Mouse (Mus musculus): ENCODE data around the gene Zfp628.

The Zfp628 gene

DNA sequence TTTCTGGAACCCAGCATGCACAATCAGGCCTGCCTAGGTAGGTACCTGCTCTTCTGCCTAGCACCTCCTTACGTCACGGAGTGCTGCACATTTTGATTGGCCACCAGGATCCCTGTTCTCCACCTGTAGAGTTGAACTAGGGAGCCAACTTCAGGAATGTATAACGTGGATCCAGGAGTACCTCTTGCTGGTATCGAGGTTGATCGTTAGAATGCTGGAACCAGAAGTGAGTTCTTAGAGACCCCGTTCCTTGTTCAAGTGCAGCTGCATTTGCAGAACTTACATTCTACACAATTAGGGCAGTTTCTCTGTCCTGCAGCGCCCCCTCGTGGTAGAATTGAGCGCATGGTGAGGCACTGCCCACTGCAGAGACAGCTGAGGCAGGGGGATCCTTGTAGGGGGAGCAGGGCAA, 25.1 kb downstream of the Zfp628 start:
- no peak for DNase-seq (ENCODE audit: low spot score)

DNA sequence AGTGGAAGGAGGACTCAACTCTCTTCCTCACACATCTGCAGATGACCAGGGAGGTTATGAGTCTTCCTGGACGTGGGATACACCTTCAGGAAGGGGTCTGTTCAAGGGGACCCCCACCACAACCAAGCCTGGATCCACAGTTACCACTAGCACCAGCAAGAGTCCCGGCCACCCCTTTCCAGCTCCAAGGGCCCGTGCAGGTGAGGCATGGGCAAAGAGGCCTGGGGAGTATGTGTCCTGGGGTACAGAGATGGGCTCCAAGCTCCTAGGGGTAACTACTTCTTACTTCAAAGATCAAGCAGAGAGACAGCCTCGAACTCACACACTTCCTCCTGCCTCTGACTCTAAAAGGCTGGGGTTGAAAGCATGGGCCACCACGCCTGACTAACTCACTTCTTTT, 27.7 kb downstream of the Zfp628 start:
- no peak for DNase-seq (ENCODE audit: low spot score)

DNA sequence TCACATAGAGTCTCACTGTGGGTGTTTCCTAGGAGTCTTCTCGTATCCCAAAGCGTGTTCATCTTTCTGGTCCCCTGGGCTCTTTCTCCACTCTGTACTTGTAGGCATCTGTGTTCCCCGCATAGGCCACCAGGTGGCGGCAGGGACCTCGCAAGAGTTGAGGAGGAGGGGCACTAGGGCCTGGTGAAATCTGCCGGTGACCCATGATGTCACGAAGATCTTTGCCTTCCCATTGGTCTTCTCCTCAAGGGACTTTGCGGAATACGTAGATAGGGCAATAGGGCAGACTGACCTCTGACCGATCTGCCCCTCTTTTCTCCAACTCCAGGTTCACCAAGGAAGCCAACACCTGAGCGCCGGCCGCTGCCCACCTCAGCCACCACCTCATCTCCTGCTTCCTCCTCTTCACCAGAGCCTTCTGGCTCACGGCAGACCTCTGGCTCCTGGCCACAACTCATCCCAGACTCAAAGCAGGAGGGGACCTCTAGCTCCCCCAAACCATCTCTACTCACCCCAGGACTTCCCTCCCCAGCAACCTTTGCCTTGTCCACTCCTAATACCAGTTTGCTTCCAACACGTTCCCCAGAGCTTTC, 28.3 kb downstream of the Zfp628 start:
- DNase-seq (ENCODE audit: low spot score): peak; percentile 94

DNA sequence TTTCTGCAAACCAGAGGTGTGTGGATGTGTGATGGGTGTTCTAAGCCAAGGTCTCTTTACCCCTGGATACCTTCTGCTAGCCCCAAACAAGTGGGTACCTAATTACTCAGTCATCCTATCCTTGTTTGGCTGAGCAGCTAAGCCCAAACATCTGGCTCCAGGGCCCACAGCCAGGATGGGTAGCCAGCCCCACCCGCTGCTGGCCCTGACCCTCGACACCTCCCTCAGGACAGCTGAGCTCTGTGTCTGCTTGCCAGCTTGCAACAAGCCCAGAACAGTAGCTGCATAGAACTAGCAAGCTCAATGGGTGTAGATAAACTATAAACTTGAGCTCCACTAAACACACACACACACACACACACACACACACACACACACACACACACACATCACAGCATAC, 32.8 kb downstream of the Zfp628 start:
- no peak for DNase-seq (ENCODE audit: low spot score)

DNA sequence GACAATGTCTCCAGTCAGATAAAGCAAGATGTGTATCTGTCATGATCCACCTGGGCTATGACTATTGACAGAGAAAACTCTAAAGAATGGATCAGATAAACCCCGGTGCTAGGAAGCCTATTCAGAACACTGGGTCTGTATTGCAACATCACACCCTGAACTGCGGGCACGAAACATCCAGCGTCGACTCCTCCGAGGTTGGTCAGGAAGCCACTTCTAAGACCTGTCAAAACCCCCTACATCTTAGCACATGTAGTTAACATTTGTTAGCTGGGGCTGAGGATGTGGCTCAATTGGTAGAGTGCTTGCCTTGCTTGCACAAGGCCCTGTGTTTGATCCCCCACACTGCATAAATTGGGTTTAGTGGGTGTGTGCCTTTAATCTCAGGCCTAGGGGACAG, 33.4 kb downstream of the Zfp628 start:
- no peak for DNase-seq (ENCODE audit: low spot score)

DNA sequence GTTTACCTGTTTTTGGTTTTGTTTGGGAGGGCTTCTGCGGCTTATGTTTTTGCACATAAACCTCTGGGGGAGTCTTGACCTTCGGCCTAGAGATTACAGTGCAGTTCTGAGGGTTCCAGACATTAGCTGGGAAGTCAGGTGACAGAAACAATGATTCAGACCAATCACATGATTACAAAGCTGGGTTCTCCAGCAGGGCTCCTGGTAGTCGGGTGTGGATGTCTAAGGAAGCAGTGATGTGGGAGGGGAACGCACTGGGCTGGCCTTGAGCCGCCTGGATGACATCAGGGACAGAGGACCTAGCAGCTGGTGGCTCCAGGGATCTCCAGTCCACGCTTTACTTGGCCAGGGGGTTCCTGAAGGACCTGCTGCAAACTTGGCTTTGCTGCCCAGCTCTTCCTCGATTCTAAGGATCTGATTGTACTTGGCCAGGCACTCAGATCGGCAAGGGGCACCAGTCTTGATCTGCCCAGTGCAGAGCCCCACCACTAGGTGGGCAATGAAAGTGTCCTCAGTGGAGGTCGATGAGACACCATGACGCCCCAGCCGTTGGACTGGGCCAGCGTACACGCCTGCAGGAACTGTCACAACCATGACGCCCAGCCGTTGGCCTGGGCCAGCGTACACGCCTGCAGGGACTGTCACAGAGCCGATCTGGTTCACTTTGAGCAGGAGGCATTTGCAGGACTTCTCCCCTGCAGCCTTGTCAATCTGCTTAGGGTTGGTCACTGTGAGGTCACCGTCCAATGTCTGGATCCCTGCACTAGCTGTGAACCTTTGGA, 35.7 kb downstream of the Zfp628 start:
- no peak for DNase-seq (ENCODE audit: low spot score)

DNA sequence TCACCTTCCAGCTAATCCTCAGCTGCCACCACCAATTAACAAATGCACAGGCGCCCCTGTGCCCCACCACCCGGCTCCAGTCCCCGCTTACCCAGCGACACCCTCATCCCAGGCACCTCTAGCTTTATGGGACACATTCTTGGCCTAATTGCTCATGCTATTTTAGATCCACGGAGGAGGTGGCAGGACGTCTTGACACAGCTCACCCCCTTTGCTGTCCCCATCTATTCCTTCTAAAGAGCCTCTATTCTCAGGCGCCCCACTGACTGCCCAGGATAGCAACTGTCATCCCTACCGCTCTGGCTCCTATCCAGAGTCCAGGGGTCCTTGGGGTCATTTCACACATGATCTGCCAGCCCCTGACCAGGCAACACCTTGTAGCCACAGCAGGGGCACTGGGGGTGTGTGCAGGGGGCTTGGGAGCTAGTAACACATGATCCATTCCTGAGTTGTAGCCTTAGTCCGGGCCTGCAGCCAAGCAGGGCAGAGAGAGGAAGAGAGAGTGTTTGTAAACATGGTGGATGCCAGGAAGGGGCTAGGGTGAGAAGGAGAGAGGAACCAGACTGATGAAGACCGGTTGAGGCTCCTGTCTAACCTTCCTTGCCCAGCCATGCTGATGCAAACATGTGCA, 38.9 kb downstream of the Zfp628 start:
- DNase-seq (ENCODE audit: low spot score): no peak

DNA sequence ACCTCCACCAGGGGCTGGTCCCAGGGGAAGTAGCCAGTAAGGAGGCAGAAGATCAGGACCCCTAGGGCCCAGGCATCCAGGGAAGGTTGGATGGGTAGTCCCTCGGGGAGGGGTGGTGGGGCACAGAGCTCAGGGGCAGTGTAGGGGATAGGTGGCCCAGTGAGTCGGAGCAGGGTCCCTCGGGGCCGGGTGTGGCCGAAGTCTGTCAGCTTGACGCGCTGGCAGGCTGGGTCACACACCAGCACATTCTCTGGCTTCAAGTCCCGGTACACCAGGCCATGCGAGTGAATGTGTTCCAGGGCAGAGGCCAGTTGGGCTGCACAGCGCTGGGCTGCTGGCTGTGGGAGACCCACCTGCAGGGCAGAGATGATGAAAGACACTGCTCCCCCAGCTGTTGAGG, 42.3 kb downstream of the Zfp628 start:
- DNase-seq (ENCODE audit: low spot score): no peak

DNA sequence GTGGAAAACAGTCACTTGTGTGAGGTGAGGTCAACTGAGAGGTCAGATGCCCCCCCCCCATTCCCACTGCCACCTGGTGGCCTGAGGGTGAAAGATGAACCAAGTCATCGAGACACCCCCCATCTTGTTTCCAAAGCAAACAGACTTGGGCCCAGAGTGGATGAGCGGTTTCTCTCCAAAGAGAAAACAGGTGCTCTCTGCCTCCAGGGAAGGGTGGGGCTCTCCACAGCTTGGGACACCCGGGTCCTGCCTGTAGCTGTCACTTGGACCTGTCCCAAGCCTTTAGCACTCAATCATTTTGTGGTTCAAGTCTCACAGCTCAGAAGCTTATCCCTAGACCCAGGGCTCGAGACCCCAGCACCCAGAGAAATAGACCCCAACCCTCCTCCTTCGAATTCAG, 48.5 kb downstream of the Zfp628 start:
- no peak for DNase-seq (ENCODE audit: low spot score)

DNA sequence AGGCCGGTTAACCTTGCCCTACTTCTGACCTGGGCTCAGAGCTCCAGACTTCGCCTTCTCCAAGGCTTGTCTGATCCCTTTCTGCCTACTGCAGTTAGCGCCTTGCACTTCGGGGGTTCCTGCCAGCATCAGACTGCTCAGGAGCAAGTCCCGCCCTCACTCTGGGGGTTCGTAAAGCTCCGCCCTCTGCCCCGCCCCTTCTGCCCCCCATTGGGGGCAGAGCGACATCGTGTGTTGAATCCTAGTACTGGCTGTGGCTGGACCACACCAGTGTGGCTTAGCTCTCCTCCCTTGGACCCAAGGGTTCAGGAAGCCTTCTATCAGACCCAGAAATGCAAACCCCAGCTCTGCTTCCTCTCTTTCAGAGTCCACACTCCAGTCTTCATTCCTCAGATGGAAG, 49.3 kb downstream of the Zfp628 start, which contains the start of gene Sbk2:
Gene Sbk2 (minus strand): TSS at position 135 of the 400 bp plus-strand sequence.
- peak; percentile 61 for DNase-seq (ENCODE audit: low spot score)

DNA sequence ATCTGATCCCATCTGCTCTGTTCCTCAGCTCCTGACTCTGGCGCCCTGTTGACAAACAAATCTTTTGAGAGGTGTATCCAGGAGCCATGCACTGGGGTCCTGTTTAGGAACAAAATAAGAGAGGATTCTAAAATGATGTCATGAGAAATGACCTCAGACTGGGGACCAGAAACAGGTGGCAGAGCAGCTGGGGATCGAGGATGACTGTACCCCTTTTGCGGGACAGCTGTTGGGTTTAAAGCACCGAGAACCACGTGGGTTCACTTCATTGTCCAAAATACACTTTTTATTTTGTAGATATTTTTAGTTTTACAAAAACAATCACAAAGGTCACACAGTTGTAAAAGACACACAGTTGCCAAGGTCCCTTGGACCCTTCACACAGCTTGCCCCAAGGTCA, 50.0 kb downstream of the Zfp628 start:
- DNase-seq (ENCODE audit: low spot score): no peak

DNA sequence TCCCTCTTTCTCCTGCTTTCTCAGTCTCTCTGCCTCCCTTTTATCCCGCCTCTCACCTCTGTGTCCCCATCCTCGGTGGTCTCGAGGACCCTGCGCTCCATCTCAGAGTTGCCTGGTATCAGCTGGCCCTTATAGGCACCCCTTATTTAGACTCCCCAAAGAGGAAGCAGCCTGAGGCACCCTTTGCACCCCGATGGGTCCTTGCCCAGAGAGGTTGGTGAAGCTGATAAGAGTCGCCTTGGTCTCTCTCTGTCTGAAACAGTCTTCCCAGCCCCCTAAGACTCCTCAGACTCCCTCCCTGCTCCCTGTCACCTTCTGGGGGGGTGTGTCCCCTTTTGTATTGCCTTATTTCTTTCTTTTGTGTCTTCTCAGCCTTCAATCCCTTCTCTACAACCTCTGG, 56.1 kb downstream of the Zfp628 start, which contains the start of gene Sbk3:
Gene Sbk3 (minus strand): TSS at position 101 of the 400 bp plus-strand sequence.
- no peak for DNase-seq (ENCODE audit: low spot score)
